Mouse (Mus musculus) spleen, adult 2 months (tissue): ENCODE data around the gene Kdm1b.

Experiments used
- CTCF ChIP-seq: fragments of 200-500 bp; IDR thresholded peaks from 2 replicates; pipeline ENCODE4 v1.5.1; 2011; ENCODE audit warnings: mild to moderate bottlenecking, inconsistent platforms; ENCODE audit not compliant: insufficient read depth, insufficient read length, insufficient replicate concordance; ENCODE audit errors: extremely low read depth
- POLR2A ChIP-seq: fragments of 200-500 bp; IDR thresholded peaks from 2 replicates; pipeline ENCODE4 v1.6.1; 2011; ENCODE audit warnings: low read depth, low read length, inconsistent platforms

DNA sequence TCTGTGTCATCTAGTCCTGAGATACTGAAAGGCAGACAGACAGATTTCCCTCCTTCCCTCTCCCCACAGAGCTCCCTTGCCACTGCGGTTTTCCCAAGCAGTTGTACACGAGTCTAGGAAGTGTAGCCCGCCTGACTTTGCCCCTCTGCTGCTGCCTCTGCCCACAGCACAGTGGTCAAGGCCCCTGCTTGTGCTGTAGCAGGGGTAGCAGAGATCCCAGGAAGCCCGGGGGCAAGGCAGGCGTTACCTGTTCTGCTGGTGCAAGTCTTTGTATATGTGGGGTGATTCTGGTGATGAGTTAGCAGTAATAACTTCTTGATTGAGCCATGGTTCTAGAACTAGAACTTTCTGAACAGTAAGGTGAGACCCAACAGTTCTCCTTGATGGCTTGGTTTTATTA lies 32.9 kb downstream of the Kdm1b start:
- TF ChIP-seq CTCF (no peak), POLR2A (no peak)
